Mouse (Mus musculus) MEL (cell line): Measurements from ENCODE around the gene Slc25a23. TPM values are rescaled to one million over a fixed set of nuclear protein-coding genes. Genes with fewer than 3 reads are reported as not detected.

ENCODE experiments used
- DNase-seq: peaks from one replicate; pipeline ENCODE4 v3.0.0; 2011; ENCODE audit warnings: low read depth, low spot score
- H3K27ac ChIP-seq: 2 replicates; pipeline ENCODE4 v1.5.1; 2012; ENCODE audit warnings: low read depth, mild to moderate bottlenecking, control low read depth, low read length, moderate library complexity; ENCODE audit not compliant: control insufficient read depth
- H3K27me3 ChIP-seq, 2 experiments: fragments of 150-350 bp in 1 of 2; sonication (generic) in 1 of 2; 2 replicates each; pipeline ENCODE4 v1.6.1; 2012; ENCODE audit warnings: low read length in 2 of 2, mild to moderate bottlenecking in 2 of 2, improper control_type of control experiment in 1 of 2, moderate library complexity in 1 of 2; ENCODE audit not compliant: insufficient read depth in 2 of 2, control insufficient read depth in 1 of 2
- H3K36me3 ChIP-seq, 2 experiments: 2 replicates each; pipeline ENCODE4 v1.6.1; 2012 to 2014; ENCODE audit warnings: low read length in 2 of 2, improper control_type of control experiment in 1 of 2, inconsistent platforms in 1 of 2, mild to moderate bottlenecking in 1 of 2; ENCODE audit not compliant: insufficient read depth in 2 of 2, control insufficient read depth in 1 of 2
- H3K4me1 ChIP-seq, 2 experiments: fragments of 150-350 bp in 1 of 2; sonication (generic) in 1 of 2; 2 replicates each; pipeline ENCODE4 v1.6.1; 2012; ENCODE audit warnings: low read length in 2 of 2, improper control_type of control experiment in 1 of 2, mild to moderate bottlenecking in 1 of 2; ENCODE audit not compliant: insufficient read depth in 2 of 2, control insufficient read depth in 1 of 2
- H3K4me3 ChIP-seq, 2 experiments: fragments of 150-350 bp in 1 of 2; sonication (generic) in 1 of 2; 2 replicates each; pipeline ENCODE4 v1.5.1; 2012; ENCODE audit warnings: low read depth in 2 of 2, low read length in 2 of 2, mild to moderate bottlenecking in 2 of 2, moderate library complexity in 2 of 2, control low read depth in 1 of 2, improper control_type of control experiment in 1 of 2; ENCODE audit not compliant: control insufficient read depth in 1 of 2, insufficient read depth in 1 of 2
- H3K79me2 ChIP-seq: 2 replicates; pipeline ENCODE4 v1.6.1; 2012; ENCODE audit warnings: mild to moderate bottlenecking, low read length, moderate library complexity; ENCODE audit not compliant: control insufficient read depth, poor library complexity, insufficient read depth
- H3K9ac ChIP-seq: 2 replicates; pipeline ENCODE4 v1.6.1; 2012; ENCODE audit warnings: low read depth, mild to moderate bottlenecking, control low read depth, low read length, moderate library complexity; ENCODE audit not compliant: control insufficient read depth, poor library complexity, severe bottlenecking
- H3K9me3 ChIP-seq: fragments of 150-350 bp; sonication (generic); replicated peaks from 2 replicates; pipeline ENCODE4 v1.6.1; 2012; ENCODE audit warnings: mild to moderate bottlenecking, low read length, improper control_type of control experiment, moderate library complexity; ENCODE audit not compliant: insufficient read depth
- BHLHE40 ChIP-seq: IDR thresholded peaks from 2 replicates; pipeline ENCODE4 v1.6.1; 2012; ENCODE audit warnings: low read depth, mild to moderate bottlenecking, inconsistent platforms, low read length, improper control_type of control experiment, borderline replicate concordance
- E2F4 ChIP-seq: IDR thresholded peaks from 2 replicates; pipeline ENCODE4 v1.6.1; 2011; ENCODE audit warnings: low read depth, low read length, improper control_type of control experiment, borderline replicate concordance
- EP300 ChIP-seq, 2 experiments: IDR thresholded peaks; 2 replicates each; pipeline ENCODE4 v1.6.1; 2011; ENCODE audit warnings: improper control_type of control experiment in 2 of 2, low read length in 2 of 2, low read depth in 1 of 2, mild to moderate bottlenecking in 1 of 2
- ETS1 ChIP-seq: IDR thresholded peaks from 2 replicates; pipeline ENCODE4 v1.6.1; 2012; ENCODE audit warnings: low read depth, mild to moderate bottlenecking, inconsistent platforms, low read length, improper control_type of control experiment, moderate library complexity
- HCFC1 ChIP-seq: IDR thresholded peaks from 2 replicates; pipeline ENCODE4 v1.6.1; 2012; ENCODE audit warnings: low read depth, mild to moderate bottlenecking, inconsistent platforms, low read length, improper control_type of control experiment, moderate library complexity
- JUND ChIP-seq: IDR thresholded peaks from 2 replicates; pipeline ENCODE4 v1.6.1; 2011; ENCODE audit warnings: low read depth, mild to moderate bottlenecking, improper control_type of control experiment, low read length
- MAFK ChIP-seq: IDR thresholded peaks from 2 replicates; pipeline ENCODE4 v1.6.1; 2011; ENCODE audit warnings: low read depth, mild to moderate bottlenecking, low read length, improper control_type of control experiment, borderline replicate concordance
- MAX ChIP-seq: IDR thresholded peaks from 2 replicates; pipeline ENCODE4 v1.6.1; 2011; ENCODE audit warnings: low read length, improper control_type of control experiment
- MAZ ChIP-seq: IDR thresholded peaks from 2 replicates; pipeline ENCODE4 v1.6.1; 2012; ENCODE audit warnings: low read depth, mild to moderate bottlenecking, inconsistent platforms, low read length, improper control_type of control experiment
- MEF2A ChIP-seq: IDR thresholded peaks from 2 replicates; pipeline ENCODE4 v1.6.1; 2014; ENCODE audit warnings: low read depth, mild to moderate bottlenecking, inconsistent platforms, low read length, improper control_type of control experiment; ENCODE audit not compliant: poor library complexity, insufficient replicate concordance, severe bottlenecking; ENCODE audit errors: extremely low read depth
- MYC ChIP-seq: IDR thresholded peaks from 2 replicates; pipeline ENCODE4 v1.6.1; 2011; ENCODE audit warnings: low read depth, mild to moderate bottlenecking, low read length, improper control_type of control experiment, moderate library complexity
- POLR2A ChIP-seq, 2 experiments: IDR thresholded peaks; 2 replicates each; pipeline ENCODE4 v1.6.1; 2011 to 2012; ENCODE audit warnings: low read length in 2 of 2, mild to moderate bottlenecking in 2 of 2, control low read depth in 1 of 2, improper control_type of control experiment in 1 of 2, low read depth in 1 of 2, moderate library complexity in 1 of 2; ENCODE audit not compliant: control insufficient read depth in 1 of 2, insufficient read depth in 1 of 2, poor library complexity in 1 of 2
- POLR2AphosphoS2 ChIP-seq: IDR thresholded peaks from 2 replicates; pipeline ENCODE4 v1.6.1; 2011; ENCODE audit warnings: low read length, improper control_type of control experiment
- POLR2AphosphoS5 ChIP-seq: IDR thresholded peaks from 2 replicates; pipeline ENCODE4 v1.6.1; 2012; ENCODE audit warnings: low read depth, borderline replicate concordance, mild to moderate bottlenecking, inconsistent platforms, low read length, moderate library complexity, mixed read lengths
- RCOR1 ChIP-seq: IDR thresholded peaks from 2 replicates; pipeline ENCODE4 v1.6.1; 2012; ENCODE audit warnings: low read depth, mild to moderate bottlenecking, inconsistent platforms, low read length, improper control_type of control experiment
- SMC3 ChIP-seq: IDR thresholded peaks from 2 replicates; pipeline ENCODE4 v1.6.1; 2011; ENCODE audit warnings: low read depth, low read length, improper control_type of control experiment
- TBP ChIP-seq: IDR thresholded peaks from 2 replicates; pipeline ENCODE4 v1.8.0; 2011; ENCODE audit warnings: low read depth, low read length, improper control_type of control experiment
- USF1 ChIP-seq: IDR thresholded peaks from 2 replicates; pipeline ENCODE4 v1.6.1; 2014; ENCODE audit warnings: low read depth, mild to moderate bottlenecking, inconsistent platforms, low read length, improper control_type of control experiment, moderate library complexity
- ZC3H11A ChIP-seq: IDR thresholded peaks from 2 replicates; pipeline ENCODE4 v1.6.1; 2012; ENCODE audit warnings: low read depth, mild to moderate bottlenecking, inconsistent platforms, low read length, improper control_type of control experiment
- ZNF384 ChIP-seq: IDR thresholded peaks from 2 replicates; pipeline ENCODE4 v1.6.1; 2012; ENCODE audit warnings: low read depth, mild to moderate bottlenecking, inconsistent platforms, low read length, improper control_type of control experiment
- polyA plus RNA-seq, 2 experiments: library from polyadenylated mRNA; stranded (reverse) in 1 of 2; unstranded in 1 of 2; fragments of >175 nt in 1 of 2; fragments of >200 nt in 1 of 2; gene quantifications; 2 replicates each; pipeline versions ENCODE4 v1.2.1 to v1.2.4; 2012; ENCODE audit warnings: low replicate concordance in 2 of 2, low read depth in 1 of 2; ENCODE audit not compliant: insufficient read length in 2 of 2, insufficient read depth in 1 of 2, missing spikeins in 1 of 2
- total RNA-seq: library from RNA; depleted of rRNA; stranded (reverse); fragments of 300-350 nt; gene quantifications from 2 replicates; pipeline ENCODE4 v1.2.3, GENCODE M21; 2012

Slc25a23 gene
- total and polyA plus RNA-seq, 3 experiments, result 4.9 to 60.8 TPM; not detected in 1

GRCm38 (mm10) chr17:57011236-57012141, 48.2 kb downstream of the Slc25a23 start, which contains the start of the genes Gtf2f1 and Gm17949 (continued):
- TF ChIP-seq EP300 (IDR thresholded peaks at IDR 0.05; ENCODE audit: low read depth in 1 of 2, low read length in 2 of 2) (no peak), RCOR1 (no peak), POLR2AphosphoS2 (peak; percentile 98), E2F4 (0 out of 2 replicates have a peak, but pooled peaks have one; percentile 66), HCFC1 (peak; percentile 96), TBP (peak; percentile 99), MYC (peak; percentile 79; the same call in 1 of the 2 replicates), JUND (no peak), POLR2AphosphoS5 (peak; percentile 98), ZNF384 (no peak), BHLHE40 (peak; percentile 98)

GRCm38 (mm10) chr17:57010911-57011235, 48.8 kb downstream of the Slc25a23 start:
- Histone ChIP-seq H3K36me3 (peaks cover under 1 to 10% of the 10 kb centered on the region in 2 experiments), H3K79me2 (peaks cover 20% of the 10 kb centered on the region), H3K27me3 (no peaks in the 10 kb centered on the region), H3K27ac (peak overlapping the region; percentile 76), H3K4me3 (peak overlapping the region; percentile 73 to 87), H3K4me1 (peaks cover 6 to 17% of the 10 kb centered on the region in 2 experiments; a peak in 3 of 4 replicates), H3K9ac (peak overlapping the region; percentile 88), H3K9me3 (no peaks in the 10 kb centered on the region)
- no peak for DNase-seq
- TF ChIP-seq MEF2A (no peak), ZC3H11A (no peak), POLR2A (IDR thresholded peaks at IDR 0.05; ENCODE audit: control insufficient read depth in 1 of 2, insufficient read depth in 1 of 2, low read depth in 1 of 2, low read length in 2 of 2, poor library complexity in 1 of 2) (no peak), MAZ (no peak), ZNF384 (no peak), RCOR1 (no peak), ETS1 (no peak), USF1 (no peak), SMC3 (no peak), MAFK (no peak), MAX (no peak), MYC (no peak)
